Mouse (Mus musculus): ENCODE data around the gene Trim54.

Gene Trim54

GRCm38 (mm10) chr5:31116354-31116753 lies at the start of gene Trim54:
Gene Trim54, plus strand, starts transcription at chr5:31116712.
- DNase-seq (ENCODE audit: low spot score) = no peak

DNA sequence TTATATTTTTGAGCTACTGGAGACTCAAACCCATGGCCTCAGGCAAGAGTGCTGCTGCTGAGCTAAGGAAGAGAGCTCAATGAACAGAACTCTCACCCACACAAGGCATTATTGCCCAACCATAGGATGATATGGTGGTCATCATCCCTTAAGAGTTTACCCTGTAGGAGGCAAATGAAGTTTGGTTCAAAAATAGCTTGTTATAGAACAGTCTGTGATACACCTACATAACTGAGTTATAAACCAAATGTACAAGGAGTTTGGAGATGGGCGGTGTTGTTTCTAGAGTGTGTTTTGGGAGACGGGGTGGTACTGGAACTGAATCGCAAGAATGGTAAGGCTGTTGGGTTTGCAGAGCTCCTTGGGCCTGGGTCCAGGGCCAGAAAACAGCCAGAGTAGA lies 46.7 kb upstream of the Trim54 start:
- DNase-seq (ENCODE audit: low spot score) = no peak

- no peak for DNase-seq (ENCODE audit: low spot score)
These were observed 45.5 kb upstream of the Trim54 start for GRCm38 (mm10) chr5:31071059-31071458.

DNA sequence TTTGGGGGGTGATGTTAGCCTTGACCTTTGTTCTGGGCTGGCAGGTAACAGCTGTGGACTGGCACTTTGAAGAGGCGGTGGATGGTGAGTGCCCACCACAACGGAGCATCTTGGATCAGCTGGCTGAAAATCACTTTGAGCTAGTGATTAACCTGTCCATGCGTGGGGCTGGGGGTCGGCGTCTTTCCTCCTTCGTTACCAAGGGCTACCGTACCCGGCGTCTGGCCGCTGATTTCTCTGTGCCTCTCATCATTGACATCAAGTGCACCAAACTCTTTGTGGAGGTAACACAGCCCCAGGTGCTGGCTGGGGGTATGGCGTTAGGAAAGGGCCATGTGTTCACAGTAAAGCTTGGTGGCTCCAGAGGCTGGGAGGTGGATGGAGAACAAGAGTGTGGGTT lies 44.7 kb upstream of the Trim54 start:
- DNase-seq (ENCODE audit: low spot score) = no peak

- no peak for DNase-seq (ENCODE audit: low spot score)
These were observed 43.3 kb upstream of the Trim54 start for GRCm38 (mm10) chr5:31073176-31073575.

DNA sequence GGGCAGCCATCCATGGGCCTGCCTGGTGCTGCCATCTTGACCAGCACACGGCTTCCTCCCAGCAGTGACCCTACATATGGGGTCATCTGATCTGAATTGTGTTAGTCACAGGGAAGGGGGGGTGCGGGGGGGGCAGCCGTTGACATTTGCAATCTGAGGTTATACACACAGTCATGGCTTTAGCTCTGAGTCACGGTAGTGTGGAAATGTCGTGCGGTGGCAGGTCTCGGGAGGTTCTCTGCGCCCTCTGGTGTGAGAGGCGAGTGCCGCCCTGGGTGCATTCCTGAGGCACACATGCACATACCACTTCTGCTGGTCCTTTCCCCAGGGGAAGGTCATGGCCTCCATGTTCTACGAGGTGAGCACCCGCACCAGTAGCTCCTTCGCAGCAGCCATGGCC lies 40.2 kb upstream of the Trim54 start:
- DNase-seq (ENCODE audit: low spot score) = no peak

GRCm38 (mm10) chr5:31080059-31080794 lies 36.3 kb upstream of the Trim54 start:
- no peak for DNase-seq (ENCODE audit: low spot score)

- no peak for DNase-seq (ENCODE audit: low spot score)
These were observed 35.7 kb upstream of the Trim54 start for GRCm38 (mm10) chr5:31080795-31081164.

DNA sequence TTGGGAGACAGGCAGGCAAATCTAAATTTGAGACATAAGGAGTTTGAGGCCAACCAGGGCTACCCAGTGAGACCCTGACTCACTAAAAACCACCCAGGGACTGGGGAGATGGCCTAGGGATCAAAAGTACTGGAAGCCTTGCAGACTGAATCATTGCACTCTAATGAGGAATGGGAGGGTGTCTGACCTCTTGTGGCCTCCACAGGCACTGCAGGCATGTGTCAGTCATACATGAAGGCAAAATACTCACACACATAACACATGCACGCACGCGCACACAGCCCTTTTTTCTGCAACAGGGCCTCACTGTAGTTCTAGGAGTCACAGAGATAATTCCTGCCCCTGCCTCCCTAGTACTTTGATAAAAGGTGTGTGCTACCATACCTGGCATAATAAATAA lies 35.1 kb upstream of the Trim54 start:
- DNase-seq (ENCODE audit: low spot score) = peak; percentile 80

GRCm38 (mm10) chr5:31082355-31082754 lies 34.2 kb upstream of the Trim54 start:
- peak; percentile 82 for DNase-seq (ENCODE audit: low spot score)

- DNase-seq (ENCODE audit: low spot score) = no peak
These were observed 33.4 kb upstream of the Trim54 start for GRCm38 (mm10) chr5:31082935-31083625.

DNA sequence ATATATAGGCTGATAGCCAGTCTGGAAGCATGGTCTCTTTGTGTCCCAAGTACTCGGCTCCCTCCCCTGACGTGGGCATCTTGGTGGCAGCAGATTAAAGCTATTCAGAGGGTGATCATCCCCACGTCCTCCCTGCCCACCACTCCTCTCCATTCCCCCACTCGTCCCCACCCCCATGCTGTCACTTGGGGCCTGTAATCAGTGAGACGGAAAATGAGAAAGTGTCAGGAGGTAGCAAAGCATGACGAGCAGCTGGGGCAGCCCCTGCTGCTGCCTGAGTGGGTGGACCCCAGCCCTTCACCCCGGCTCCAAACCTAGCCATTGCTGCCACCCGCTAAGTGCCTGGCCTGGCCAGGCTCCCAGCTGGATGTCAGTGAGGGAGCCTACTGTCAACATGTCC lies 32.6 kb upstream of the Trim54 start:
- DNase-seq (ENCODE audit: low spot score) = no peak

DNA sequence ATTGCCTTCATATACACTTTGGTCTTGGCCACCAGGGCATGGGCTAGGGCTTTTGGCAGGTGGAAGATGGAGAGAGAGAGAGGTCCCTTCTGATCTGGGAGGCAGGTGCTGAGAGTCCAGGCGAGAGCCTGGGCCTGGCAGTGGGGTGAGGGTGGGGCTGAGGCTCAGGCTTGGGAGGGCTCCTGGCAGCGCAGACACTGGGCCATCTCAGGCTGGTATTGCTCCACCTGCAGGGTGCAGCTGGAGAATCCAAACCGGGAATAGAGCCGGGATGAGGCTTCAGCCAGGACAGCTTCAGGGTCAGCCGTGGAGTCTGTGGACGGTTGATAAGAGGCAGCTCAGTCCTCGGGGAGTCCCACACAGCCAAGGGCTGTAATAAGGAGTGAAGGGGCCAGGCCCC lies 29.9 kb upstream of the Trim54 start:
- no peak for DNase-seq (ENCODE audit: low spot score)

DNA sequence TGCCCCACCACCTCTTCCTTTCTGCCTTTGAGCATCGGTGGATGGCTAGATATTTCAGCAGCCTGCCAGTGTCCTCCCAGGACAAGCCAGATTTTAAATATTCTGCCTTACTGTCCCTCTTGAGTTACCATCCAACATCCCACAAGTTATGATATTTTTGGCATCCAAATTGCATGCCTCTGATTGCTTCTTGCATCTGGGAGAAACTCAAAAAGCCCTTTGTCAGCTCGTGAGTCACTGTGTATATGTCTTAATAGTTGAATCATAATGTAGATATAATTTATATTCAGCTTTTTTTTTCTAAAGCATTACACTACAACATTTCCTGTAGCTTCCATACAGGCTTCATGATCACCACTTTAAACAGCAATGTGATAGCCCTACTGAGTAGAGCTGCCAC lies 29.4 kb upstream of the Trim54 start:
- no peak for DNase-seq (ENCODE audit: low spot score)

- DNase-seq (ENCODE audit: low spot score) = no peak
These were observed 24.1 kb upstream of the Trim54 start for GRCm38 (mm10) chr5:31092231-31092975.

- peak; percentile 24 for DNase-seq (ENCODE audit: low spot score)
These were observed 23.1 kb upstream of the Trim54 start for GRCm38 (mm10) chr5:31093151-31094041.

DNA sequence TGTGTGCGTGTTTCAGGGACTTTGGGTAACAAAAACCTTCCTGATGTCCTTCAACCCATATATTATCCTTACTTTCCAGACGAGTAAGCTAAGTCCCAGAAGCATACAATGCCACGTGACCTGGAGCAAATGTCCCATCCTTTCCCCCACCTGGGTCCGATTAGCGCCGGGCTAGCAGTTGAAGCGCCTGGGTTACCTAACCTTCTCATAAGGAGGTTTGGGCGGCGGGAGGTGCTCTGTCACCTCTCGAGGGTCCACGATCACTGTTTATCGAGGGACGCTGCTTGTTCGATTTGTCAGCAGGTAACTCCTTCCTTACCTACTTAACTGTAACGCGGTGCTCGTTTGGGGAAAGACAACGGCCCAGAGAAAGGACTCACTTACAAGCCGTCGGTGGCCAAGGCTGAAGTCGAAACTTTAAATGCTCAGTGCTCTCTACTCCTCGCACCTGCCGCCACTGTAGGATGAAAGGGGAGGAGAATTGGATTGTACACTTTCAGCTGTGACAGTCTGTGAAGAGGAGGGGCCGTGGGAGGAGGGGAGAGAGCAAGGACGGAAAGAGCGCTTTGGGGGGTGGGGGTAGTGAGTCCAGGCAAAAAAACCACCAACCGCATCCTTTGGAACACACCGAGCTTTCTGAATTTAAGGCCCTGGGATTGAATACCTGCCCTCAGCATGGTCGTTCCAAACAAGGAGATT lies 22.3 kb upstream of the Trim54 start:
- DNase-seq (ENCODE audit: low spot score) = no peak

- peak; percentile 51 for DNase-seq (ENCODE audit: low spot score)
These were observed 21.5 kb upstream of the Trim54 start for GRCm38 (mm10) chr5:31094799-31095691.

GRCm38 (mm10) chr5:31095711-31096480 lies 20.6 kb upstream of the Trim54 start:
- DNase-seq (ENCODE audit: low spot score) = no peak

Measured in embryo, embryonic 10 days (tissue).